Mouse (Mus musculus) adrenal gland, postnatal 10 days (tissue): ENCODE data around the gene Tomm20. TPM values are rescaled to one million over a fixed set of nuclear protein-coding genes. Genes with fewer than 3 reads are reported as not detected.
A peak's percentile ranks its signal among the peaks of the same experiment; 100 is the strongest.
"Not testable (repeated sequence)": the region's sequence is repeated elsewhere in the genome, so short reads cannot be mapped to it uniquely, and the experiment has no call there.

Experiments
- DNase-seq: peaks from one replicate; pipeline ENCODE4 v3.0.0; 2021; ENCODE audit warnings: mixed read lengths
- total RNA-seq, 2 experiments: library from RNA; stranded (reverse); gene quantifications; 2 replicates each; pipeline ENCODE4 v1.2.3; 2021

Tomm20 gene
- total RNA-seq, 2 experiments from 2014 or later, result 157 to 187 TPM

- DNase-seq, result peak; percentile 85
Measured at GRCm38 (mm10) chr8:126884202-126884926, 61.3 kb downstream of the Tomm20 start.

DNA sequence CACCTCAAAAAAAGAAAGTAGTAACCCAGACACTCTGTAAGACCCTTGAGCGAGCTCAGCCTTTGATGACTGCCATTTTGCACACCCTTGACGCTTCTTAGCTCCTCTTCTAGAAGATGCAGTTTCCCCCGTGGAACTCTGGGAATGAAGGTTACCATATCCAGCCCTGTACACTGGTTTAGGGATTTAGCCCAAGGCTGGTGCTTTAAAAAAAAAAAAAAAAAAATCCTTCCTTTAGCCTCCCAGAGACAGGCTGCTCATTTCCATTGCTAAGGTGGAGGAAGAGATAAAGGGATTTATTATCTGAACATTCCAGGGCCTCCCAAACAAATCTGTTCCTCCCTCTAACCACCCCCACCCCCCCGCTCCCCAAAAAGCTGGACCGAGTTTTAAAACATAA lies 61.9 kb downstream of the Tomm20 start:
- DNase-seq, result no peak

DNA sequence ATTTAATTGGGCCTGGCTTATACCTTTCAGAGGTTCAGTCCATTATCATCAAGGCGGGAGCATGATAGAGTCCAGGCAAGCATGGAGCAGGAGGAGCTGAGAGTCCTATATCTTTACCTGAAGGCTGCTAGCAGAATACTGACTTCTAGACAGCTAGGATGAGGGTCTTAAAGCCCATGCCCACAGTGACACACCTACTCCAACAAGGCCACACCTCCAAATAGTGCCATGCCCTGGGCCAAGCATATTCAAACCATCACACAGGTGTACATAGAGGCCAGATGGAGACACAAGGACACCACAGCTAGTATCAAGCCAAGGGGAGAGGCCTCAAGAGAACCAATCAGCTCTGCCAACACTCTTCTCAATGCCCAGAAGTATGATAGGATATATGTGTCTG lies 63.1 kb downstream of the Tomm20 start:
- not testable (repeated sequence) for DNase-seq

DNA sequence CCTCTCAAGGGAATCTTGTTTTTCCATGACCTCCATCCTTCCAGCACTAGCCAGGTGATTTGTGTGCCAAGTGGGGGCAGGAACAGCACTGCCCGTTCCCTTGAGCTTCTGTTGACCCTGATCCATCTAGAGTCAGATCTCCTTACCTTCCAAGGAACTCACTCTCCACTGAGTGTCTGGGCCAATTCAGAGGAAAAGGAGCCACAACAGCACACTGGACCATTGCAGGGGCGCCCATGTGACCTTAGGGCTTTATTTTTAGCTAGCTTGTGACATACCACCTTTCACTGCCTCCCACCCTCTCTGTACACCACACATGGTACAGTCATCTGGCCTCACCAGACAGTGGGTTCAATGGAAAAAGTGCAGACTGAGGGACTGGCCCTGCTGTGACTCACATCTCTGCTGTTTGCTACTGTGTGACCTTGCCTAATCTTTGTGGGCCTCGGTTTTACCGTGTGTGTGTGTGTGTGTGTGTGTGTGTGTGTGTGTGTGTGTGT lies 64.0 kb downstream of the Tomm20 start:
- DNase-seq, result peak; percentile 74

Other genes with a start within 250 kb of the Tomm20 start
- 10 to 100 TPM; 14.2 to 15.3 TPM for gene Rbm34, start 25.2 kb upstream of the Tomm20 start, total RNA-seq
- 10 to 100 TPM; 35.2 to 39.0 TPM for gene Pard3, start 118.0 kb upstream of the Tomm20 start, total RNA-seq